Mouse (Mus musculus) lung, postnatal 0 days (tissue): ENCODE results near the gene Ubr4. TPM values are rescaled to one million over a fixed set of nuclear protein-coding genes. Genes with fewer than 3 reads are reported as not detected.

Experiments
- ATAC-seq: fragments of 200-750 bp; cut with Nextera tagmentation; 2 replicates; pipeline ENCODE4 v1.8.0; 2017; ENCODE audit warnings: moderate library complexity
- DNase-seq: peaks from one replicate; pipeline ENCODE4 v3.0.0-alpha.2; 2016; ENCODE audit warnings: low spot score
- H3K27ac ChIP-seq: fragments of 300-500 bp; sonication (generic); 2 replicates; pipeline ENCODE4 v1.5.1; 2014; ENCODE audit warnings: antibody characterized with exemption, mild to moderate bottlenecking, low read length, mixed read lengths
- H3K27me3 ChIP-seq: fragments of 300-500 bp; sonication (generic); replicated peaks from 2 replicates; pipeline ENCODE4 v1.6.1; 2014; ENCODE audit warnings: low read length, mixed read lengths; ENCODE audit not compliant: insufficient read depth
- H3K36me3 ChIP-seq: fragments of 300-500 bp; sonication (generic); 2 replicates; pipeline ENCODE4 v1.6.1; 2014; ENCODE audit warnings: low read length, mixed read lengths; ENCODE audit not compliant: insufficient read depth
- H3K4me1 ChIP-seq: fragments of 300-500 bp; sonication (generic); 2 replicates; pipeline ENCODE4 v1.6.1; 2014; ENCODE audit warnings: antibody characterized with exemption, low read depth, low read length, mixed read lengths; ENCODE audit not compliant: insufficient read depth
- H3K4me2 ChIP-seq: fragments of 300-500 bp; sonication (generic); replicated peaks from 2 replicates; pipeline ENCODE4 v1.6.1; 2014; ENCODE audit warnings: low read depth, mild to moderate bottlenecking, low read length, moderate library complexity, mixed read lengths
- H3K4me3 ChIP-seq: fragments of 300-500 bp; sonication (generic); 2 replicates; pipeline ENCODE4 v1.5.1; 2014; ENCODE audit warnings: low read depth, low read length
- H3K9ac ChIP-seq: fragments of 300-500 bp; sonication (generic); replicated peaks from 2 replicates; pipeline ENCODE4 v1.6.1; 2014; ENCODE audit warnings: low read depth, mild to moderate bottlenecking
- H3K9me3 ChIP-seq: fragments of 300-500 bp; sonication (generic); 2 replicates; pipeline ENCODE4 v1.6.1; 2016; ENCODE audit warnings: low read length, mixed read lengths
- CTCF ChIP-seq: IDR thresholded peaks from 2 replicates; pipeline ENCODE4 v1.5.1; 2016; ENCODE audit warnings: antibody characterized with exemption, mild to moderate bottlenecking
- EP300 ChIP-seq: IDR thresholded peaks from 2 replicates; pipeline ENCODE4 v1.6.1; 2016; ENCODE audit warnings: antibody characterized with exemption, mild to moderate bottlenecking, control low read depth
- WGBS: fragments of 180-500 bp; shearing (Covaris S2); extraction: QIAGEN DNeasy Blood & Tissue Kit; methylation state at CpG from one replicate; pipeline ENCODE4 v1.1.7; 2014; 5-methylcytosine and 5-hydroxymethylcytosine counted together
- polyA plus RNA-seq: library from polyadenylated mRNA; unstranded; fragments of >200 nt; fragmentation: Nextera tagmentation; extraction: Ambion mirVana; gene quantifications from 2 replicates; pipeline ENCODE4 v1.2.1, GENCODE M21; 2015

The Ubr4 gene
- polyA plus RNA-seq, 1 experiment from 2014 or later = 50.8 TPM

DNA sequence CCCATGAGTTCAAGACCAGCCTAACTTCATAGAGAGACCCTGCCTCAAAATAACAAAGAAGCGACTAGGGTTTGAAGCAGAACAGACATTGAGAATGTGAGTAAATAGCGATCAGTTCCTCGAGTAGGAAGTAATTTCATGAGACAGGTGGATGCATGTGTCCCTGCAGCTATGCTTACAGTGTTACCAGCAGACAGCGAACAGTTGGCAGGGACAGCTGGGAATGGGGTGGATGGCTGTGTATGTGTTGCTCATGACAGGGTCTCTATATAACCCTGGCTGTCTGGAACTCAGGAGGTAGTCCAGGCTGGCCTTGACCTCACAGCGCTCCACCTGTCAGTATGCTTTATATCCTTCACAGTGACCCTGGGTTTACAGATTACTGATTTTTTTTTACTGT, 15.6 kb downstream of the Ubr4 start:
- 96% methylated on average over 5 of the region's 5 CpGs for WGBS

DNA sequence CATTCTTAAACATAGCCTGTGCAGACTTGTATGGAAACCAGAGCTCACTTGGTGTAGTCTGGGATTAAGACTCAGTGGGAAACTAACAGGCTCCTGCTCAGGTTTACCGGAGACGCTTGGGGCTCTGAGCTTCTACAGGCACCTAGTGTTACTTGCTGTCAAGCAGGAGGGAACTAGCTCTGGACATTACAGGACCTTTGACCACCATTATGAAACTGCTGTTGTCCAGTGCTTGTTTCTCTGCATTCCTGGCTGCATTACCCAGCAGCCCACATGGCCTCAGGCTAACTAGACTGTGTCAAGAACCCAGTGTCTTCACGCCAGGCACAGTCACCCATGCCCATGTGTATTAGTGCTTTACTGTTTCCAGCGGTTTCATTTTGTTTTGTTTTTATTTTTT, 20.7 kb downstream of the Ubr4 start:
- Histone ChIP-seq H3K36me3 (peaks cover 30% of the 10 kb centered on the region), H3K4me3 (no peak overlapping the region), H3K4me1 (no peaks in the 10 kb centered on the region), H3K9ac (no peak overlapping the region), H3K4me2 (no peak overlapping the region), H3K27me3 (no peaks in the 10 kb centered on the region), H3K9me3 (no peaks in the 10 kb centered on the region), H3K27ac (no peak overlapping the region)
- TF ChIP-seq EP300 = no peak
- TF ChIP-seq CTCF = no peak
- 96% methylated on average over 4 of the region's 4 CpGs for WGBS
- ATAC-seq = no peak
- DNase-seq = no peak

More for the DNA sequence above, 15.6 kb downstream of the Ubr4 start:
- H3K4me3 ChIP-seq = no peak overlapping the region
- H3K9ac ChIP-seq = no peak overlapping the region
- no peaks in the 10 kb centered on the region for H3K4me1 ChIP-seq
- DNase-seq (no peak), ATAC-seq (no peak)
- H3K9me3 ChIP-seq = no peaks in the 10 kb centered on the region
- no peak overlapping the region for H3K27ac ChIP-seq
- no peak overlapping the region for H3K4me2 ChIP-seq
- TF ChIP-seq EP300 (no peak), CTCF (no peak)
- peaks cover 48% of the 10 kb centered on the region for H3K36me3 ChIP-seq
- no peaks in the 10 kb centered on the region for H3K27me3 ChIP-seq

DNA sequence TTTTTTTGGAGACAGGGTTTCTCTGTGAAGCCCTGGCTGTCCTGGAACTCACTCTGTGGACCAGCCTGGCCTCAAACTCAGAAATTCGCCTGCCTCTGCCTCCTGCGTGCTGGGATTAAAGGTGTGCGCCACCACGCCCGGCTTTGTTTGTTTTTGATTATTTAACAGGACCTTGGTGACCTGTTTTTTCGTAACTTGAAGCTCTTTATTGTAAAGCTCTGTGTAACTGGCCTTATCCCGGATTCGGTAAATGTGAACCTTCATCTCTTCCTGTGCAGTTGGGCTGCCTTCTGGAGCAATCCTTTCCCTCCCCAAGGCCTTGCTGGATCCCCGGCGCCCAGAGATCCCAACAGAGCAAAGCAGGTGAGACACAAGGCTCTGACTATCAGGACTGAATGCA, 21.1 kb downstream of the Ubr4 start:
- Histone ChIP-seq H3K36me3 (peaks cover 30% of the 10 kb centered on the region), H3K27ac (no peak overlapping the region), H3K27me3 (no peaks in the 10 kb centered on the region), H3K4me2 (no peak overlapping the region), H3K4me1 (no peaks in the 10 kb centered on the region), H3K9me3 (no peaks in the 10 kb centered on the region), H3K4me3 (no peak overlapping the region), H3K9ac (no peak overlapping the region)
- DNase-seq = no peak
- 82% methylated on average over 10 of the region's 10 CpGs for WGBS
- no peak for TF ChIP-seq CTCF
- TF ChIP-seq EP300 = no peak
- no peak for ATAC-seq

DNA sequence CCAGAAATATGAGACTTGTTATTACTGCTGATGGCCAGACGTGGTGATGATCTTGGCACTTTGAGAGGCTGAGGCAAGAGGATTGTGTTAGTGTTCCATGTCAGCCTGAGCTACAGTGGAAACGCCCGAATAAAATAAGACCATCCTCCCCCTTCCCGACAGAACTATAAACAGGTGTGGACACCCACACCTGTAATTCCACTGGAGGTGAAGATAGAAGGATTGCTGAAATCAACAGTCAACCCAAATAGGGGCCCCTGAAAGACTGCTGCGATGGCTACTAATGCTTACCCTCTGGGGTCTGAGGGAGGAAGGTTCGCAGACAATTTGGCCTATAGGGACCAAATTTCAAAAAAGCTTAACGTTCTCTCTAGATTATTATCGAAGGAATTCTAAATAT, 27.3 kb downstream of the Ubr4 start:
- 12% methylated on average over 8 of the region's 8 CpGs for WGBS
- Histone ChIP-seq H3K9ac (peak overlapping the region; percentile 79), H3K4me1 (peaks cover 10% of the 10 kb centered on the region; the same call in 1 of the 2 replicates), H3K4me2 (peak overlapping the region; percentile 71), H3K36me3 (no peaks in the 10 kb centered on the region; the same call in 1 of the 2 replicates), H3K4me3 (peak overlapping the region; percentile 92), H3K9me3 (no peaks in the 10 kb centered on the region), H3K27me3 (no peaks in the 10 kb centered on the region), H3K27ac (peak overlapping the region; percentile 90)
- ATAC-seq (no peak), DNase-seq (peak; percentile 25)
- no peak for TF ChIP-seq EP300
- no peak for TF ChIP-seq CTCF

- WGBS = under 1% methylated on average over 52 of the region's 54 CpGs
- Histone ChIP-seq H3K9ac (peak overlapping the region; percentile 82), H3K9me3 (no peaks in the 10 kb centered on the region), H3K4me3 (peak overlapping the region; percentile 92), H3K36me3 (no peaks in the 10 kb centered on the region; the same call in 1 of the 2 replicates), H3K4me2 (peak overlapping the region; percentile 87), H3K4me1 (peaks cover 10% of the 10 kb centered on the region; the same call in 1 of the 2 replicates), H3K27me3 (no peaks in the 10 kb centered on the region), H3K27ac (peak overlapping the region; percentile 90)
- DNase-seq (peak; percentile 99), ATAC-seq (peak; percentile 97)
- no peak; the same call in 1 of the 2 replicates for TF ChIP-seq CTCF
- TF ChIP-seq EP300 = no peak
These were observed 27.9 kb downstream of the Ubr4 start for GRCm38 (mm10) chr4:139380207-139380748.

DNA sequence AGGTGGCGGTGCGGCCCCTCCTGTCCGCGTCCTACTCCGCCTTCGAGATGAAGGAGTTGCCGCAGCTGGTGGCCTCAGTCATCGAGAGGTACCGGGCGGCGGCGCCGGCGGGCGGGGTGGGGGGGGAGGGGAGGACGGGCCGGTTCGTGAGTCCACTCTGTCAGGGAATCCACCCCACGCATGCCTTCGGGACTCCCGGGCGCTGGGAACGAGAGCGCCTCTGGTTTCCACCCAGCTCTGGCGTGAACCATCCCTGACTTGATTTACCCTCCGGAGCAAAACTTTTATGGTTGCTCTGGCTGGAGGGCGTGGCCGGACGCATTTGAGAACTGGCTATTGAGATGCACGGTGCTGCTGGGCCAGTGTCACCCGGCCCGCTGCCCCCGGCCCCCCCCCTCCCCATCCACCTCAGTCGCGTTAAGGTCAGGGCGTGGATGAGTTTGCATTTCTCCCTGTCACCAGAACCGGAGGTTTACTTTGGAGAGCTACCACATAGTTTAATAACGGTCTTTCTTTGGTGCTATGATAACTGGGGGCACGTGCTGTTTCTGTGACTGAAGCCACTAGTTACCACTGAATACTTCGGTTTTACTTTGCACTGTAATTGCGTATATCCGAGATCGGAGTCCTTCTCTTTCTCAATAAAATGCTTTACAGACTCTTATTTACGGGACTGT, 28.5 kb downstream of the Ubr4 start:
- peak; percentile 37 for DNase-seq
- 2% methylated on average over 36 of the region's 44 CpGs for WGBS
- Histone ChIP-seq H3K4me1 (peaks cover 10% of the 10 kb centered on the region; the same call in 1 of the 2 replicates), H3K4me3 (peak overlapping the region; percentile 92), H3K36me3 (no peaks in the 10 kb centered on the region), H3K27ac (peak overlapping the region; percentile 83), H3K9ac (peak overlapping the region; percentile 82), H3K9me3 (no peaks in the 10 kb centered on the region), H3K27me3 (no peaks in the 10 kb centered on the region), H3K4me2 (peak overlapping the region; percentile 87)
- ATAC-seq = peak; percentile 50
- TF ChIP-seq CTCF = no peak
- 0 out of 2 replicates have a peak, but pooled peaks have one; percentile 12 for TF ChIP-seq EP300
